Mouse (Mus musculus) olfactory bulb, adult 2 months (tissue): ENCODE results near the gene Zfp764. TPM values are rescaled to one million over a fixed set of nuclear protein-coding genes. Genes with fewer than 3 reads are reported as not detected.
"Not testable (repeated sequence)": the region's sequence is repeated elsewhere in the genome, so short reads cannot be mapped to it uniquely, and the experiment has no call there.

ENCODE experiments used
- H3K27ac ChIP-seq: fragments of 200-500 bp; 2 replicates; pipeline ENCODE4 v1.5.1; 2012; ENCODE audit warnings: low read depth, low read length; ENCODE audit not compliant: insufficient read depth
- H3K4me1 ChIP-seq: fragments of 200-500 bp; 2 replicates; pipeline ENCODE4 v1.6.1; 2012; ENCODE audit warnings: low read length; ENCODE audit not compliant: control insufficient read depth, insufficient read depth
- H3K4me3 ChIP-seq: fragments of 200-500 bp; 2 replicates; pipeline ENCODE4 v1.5.1; 2012; ENCODE audit warnings: mild to moderate bottlenecking, low read depth, low read length, moderate library complexity; ENCODE audit not compliant: insufficient read depth
- CTCF ChIP-seq: fragments of 200-500 bp; IDR thresholded peaks from 2 replicates; pipeline ENCODE4 v1.5.1; 2012; ENCODE audit warnings: low read depth, mild to moderate bottlenecking, low read length, moderate library complexity; ENCODE audit not compliant: insufficient read depth
- POLR2A ChIP-seq: fragments of 200-500 bp; IDR thresholded peaks from 2 replicates; pipeline ENCODE4 v1.6.1; 2012; ENCODE audit warnings: mild to moderate bottlenecking, low read depth, low read length, moderate library complexity; ENCODE audit not compliant: insufficient read depth
- WGBS: fragments of 180-500 bp; shearing (Covaris S2); methylation state at CpG from one replicate; pipeline ENCODE4 v1.1.7; 2018; 5-methylcytosine and 5-hydroxymethylcytosine counted together
- polyA plus RNA-seq: library from polyadenylated mRNA; stranded (reverse); fragments of >200 nt; gene quantifications from 2 replicates; pipeline ENCODE4 v1.2.4, GENCODE M21; 2012; ENCODE audit warnings: low replicate concordance; ENCODE audit not compliant: missing spikeins, insufficient read depth, insufficient read length

The Zfp764 gene
- polyA plus RNA-seq: not detected in 2 replicates

- not testable (repeated sequence) for H3K4me1 ChIP-seq
- Histone ChIP-seq H3K4me3 (peak within 1 kb of the TSS; percentile 61), H3K27ac (peak within 1 kb of the TSS; percentile 77)
- peak; percentile 67; the same call in 1 of the 2 replicates for TF ChIP-seq CTCF
- 3% methylated on average over 40 of the region's 40 CpGs for WGBS
These were observed at the start of gene Zfp764 for GRCm38 (mm10) chr7:127406002-127406987. Zfp764 (minus strand) TSS chr7:127406822.

DNA sequence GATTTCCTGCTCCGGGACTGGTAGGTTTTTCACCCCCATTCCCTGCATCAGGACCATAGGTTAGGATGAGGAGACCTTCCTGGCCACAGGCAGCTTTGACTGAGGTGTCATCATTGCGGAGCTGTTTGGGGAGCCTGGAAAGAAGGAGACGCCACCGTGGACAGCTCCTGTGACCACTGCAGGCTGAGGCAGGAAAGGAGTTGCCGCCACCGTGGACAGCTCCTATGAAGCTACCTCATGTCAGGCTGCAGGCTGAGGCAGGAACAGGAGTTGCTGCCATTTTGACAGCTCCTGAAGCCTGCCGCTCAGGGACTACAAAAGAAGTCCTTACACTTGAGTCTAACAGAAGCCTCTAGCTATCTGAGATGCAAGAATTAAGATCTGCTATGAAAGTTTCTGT is 48.3 kb upstream of the Zfp764 start:
- WGBS: 96% methylated on average over 7 of the region's 7 CpGs
- Histone ChIP-seq H3K4me3 (no peak overlapping the region), H3K4me1 (peaks cover 2% of the 10 kb centered on the region; the same call in 1 of the 2 replicates), H3K27ac (no peak overlapping the region)
- TF ChIP-seq POLR2A: no peak
- no peak for TF ChIP-seq CTCF

DNA sequence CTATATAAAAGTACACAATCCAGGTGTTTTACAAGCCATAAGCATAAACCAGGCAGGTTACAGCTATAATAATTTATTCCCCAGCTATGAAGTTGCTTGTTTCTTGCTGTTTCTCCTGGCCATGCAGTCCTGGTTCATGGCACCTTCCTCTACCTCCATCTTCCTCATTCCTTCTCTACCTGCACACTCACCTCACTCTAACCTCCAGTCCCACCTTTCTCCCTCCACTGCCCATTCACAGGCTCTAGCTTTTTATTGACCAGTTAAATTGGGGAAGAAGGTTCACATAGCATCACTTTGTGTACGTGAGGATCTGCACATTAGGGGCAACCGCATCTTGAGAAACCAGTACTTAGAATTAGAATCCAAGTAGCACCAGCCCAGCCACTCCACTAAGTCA is 46.4 kb upstream of the Zfp764 start:
- 96% methylated on average over 2 of the region's 2 CpGs for WGBS
- no peak overlapping the region for H3K27ac ChIP-seq
- peaks cover 2% of the 10 kb centered on the region; the same call in 1 of the 2 replicates for H3K4me1 ChIP-seq
- TF ChIP-seq CTCF: no peak
- no peak for TF ChIP-seq POLR2A
- no peak overlapping the region for H3K4me3 ChIP-seq

DNA sequence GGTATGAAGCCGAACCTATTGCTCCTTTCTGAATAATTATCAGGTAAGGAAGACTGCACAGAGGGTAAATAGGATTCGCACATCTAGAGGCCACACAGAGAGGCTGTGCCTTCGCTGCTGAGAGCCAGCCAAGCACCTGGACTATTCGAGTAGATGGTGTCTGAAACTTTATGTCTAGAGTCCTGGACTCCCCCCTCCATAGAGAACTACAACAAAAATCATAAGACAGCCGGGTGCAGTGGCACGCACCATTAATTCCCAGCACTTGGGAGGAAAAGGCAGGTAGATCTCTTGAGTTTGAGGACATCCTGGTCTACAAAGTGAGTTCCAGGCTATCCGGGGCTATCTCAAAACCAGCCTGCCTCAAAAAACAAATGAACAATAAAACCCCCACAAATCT is 43.3 kb upstream of the Zfp764 start:
- 63% methylated on average over 7 of the region's 7 CpGs for WGBS
- H3K4me1 ChIP-seq: peaks cover 6% of the 10 kb centered on the region
- H3K4me3 ChIP-seq: no peak overlapping the region
- TF ChIP-seq POLR2A: no peak
- TF ChIP-seq CTCF: no peak
- H3K27ac ChIP-seq: no peak overlapping the region

DNA sequence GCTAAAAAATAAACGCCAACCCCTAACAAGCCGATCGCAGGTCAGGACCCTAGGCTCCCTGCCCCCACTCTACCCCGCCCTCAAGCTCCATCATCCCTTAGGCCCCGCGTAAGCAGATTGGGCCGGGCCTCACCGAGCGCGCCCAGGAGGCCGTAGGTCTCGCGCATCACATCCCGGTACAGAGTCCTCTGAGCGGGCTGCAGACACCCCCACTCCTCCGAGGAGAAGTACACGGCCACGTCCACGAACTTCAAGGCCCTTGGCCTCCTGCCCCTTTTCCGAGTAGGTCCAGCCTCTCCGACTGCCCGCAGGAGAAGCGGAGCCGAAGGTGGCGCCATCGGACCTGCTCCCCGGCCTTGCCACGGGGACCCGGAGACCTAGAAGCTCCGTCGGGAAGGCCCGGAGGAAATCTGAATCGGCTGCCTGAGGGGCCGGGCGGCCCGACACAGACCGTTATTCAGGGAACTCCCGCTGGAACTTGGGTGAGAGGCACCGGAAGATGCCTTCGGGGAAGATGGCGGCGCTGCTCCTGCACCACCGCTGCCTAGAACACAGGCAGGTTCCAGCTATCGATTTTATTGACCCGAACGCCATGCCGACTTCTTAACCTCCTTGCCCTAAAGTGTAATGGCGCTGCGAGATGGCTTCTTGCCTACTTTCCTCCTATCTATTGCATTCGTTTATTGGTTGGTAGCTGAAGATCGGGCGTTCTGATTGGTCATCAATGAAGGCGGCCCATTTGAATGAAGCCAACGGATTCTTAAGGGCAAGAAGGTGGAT is 42.1 kb upstream of the Zfp764 start, which contains the start of gene Zfp689:
TSS of gene Zfp689 (minus strand) at position 638 of the 780 bp plus-strand sequence.
- TF ChIP-seq POLR2A: peak; percentile 37; the same call in 1 of the 2 replicates
- no peak for TF ChIP-seq CTCF
- WGBS: under 1% methylated on average over 54 of the region's 54 CpGs
- Histone ChIP-seq H3K4me3 (peak within 1 kb of the TSS; percentile 94), H3K27ac (peak within 1 kb of the TSS; percentile 92), H3K4me1 (peaks cover 13% of the 10 kb centered on the region)

DNA sequence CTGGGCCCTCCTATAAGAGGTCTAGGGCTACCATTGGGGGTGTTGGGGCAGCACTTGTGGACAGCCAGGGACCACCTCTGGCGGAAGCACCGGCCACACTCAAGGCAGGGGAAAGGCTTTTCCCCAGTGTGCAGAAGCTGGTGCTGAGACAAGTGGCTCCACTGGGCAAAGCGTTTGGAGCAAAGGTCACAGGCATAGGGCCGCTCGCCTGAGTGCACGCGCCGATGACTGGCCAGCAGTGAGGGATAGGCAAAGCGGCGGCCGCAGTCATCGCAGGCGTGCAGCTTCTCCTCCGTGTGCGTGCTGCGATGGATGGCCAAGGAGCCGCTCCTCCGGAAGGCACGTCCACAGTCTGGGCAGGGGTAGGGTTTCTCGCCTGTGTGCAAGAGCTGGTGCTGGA is 37.4 kb upstream of the Zfp764 start:
- H3K4me3 ChIP-seq: no peak overlapping the region
- 95% methylated on average over 20 of the region's 20 CpGs for WGBS
- no peak overlapping the region for H3K27ac ChIP-seq
- TF ChIP-seq POLR2A (no peak), CTCF (no peak)
- peaks cover 12% of the 10 kb centered on the region for H3K4me1 ChIP-seq

DNA sequence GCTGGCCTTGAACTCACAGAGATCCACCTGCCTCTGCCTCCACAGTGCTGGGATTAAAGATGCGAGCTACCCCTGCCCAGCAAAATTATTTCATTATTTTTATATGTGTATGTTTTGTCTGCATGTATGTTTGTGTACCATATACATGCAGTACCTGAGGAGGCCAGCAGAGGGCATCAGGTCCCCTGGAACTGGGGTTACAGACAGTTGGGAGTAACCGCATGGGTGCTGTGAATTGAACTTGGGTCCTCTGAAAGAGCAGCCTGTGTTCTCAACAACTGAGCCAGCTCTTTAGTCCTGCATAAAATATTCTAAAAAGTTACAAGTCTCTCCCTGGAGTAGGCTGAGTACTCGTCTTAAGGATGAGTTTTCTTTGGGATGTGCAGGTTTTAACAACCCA is 31.1 kb upstream of the Zfp764 start:
- H3K27ac ChIP-seq: no peak overlapping the region
- TF ChIP-seq CTCF: no peak
- no peak for TF ChIP-seq POLR2A
- no peak overlapping the region for H3K4me3 ChIP-seq
- no peaks in the 10 kb centered on the region for H3K4me1 ChIP-seq
- 94% methylated on average over 3 of the region's 3 CpGs for WGBS

DNA sequence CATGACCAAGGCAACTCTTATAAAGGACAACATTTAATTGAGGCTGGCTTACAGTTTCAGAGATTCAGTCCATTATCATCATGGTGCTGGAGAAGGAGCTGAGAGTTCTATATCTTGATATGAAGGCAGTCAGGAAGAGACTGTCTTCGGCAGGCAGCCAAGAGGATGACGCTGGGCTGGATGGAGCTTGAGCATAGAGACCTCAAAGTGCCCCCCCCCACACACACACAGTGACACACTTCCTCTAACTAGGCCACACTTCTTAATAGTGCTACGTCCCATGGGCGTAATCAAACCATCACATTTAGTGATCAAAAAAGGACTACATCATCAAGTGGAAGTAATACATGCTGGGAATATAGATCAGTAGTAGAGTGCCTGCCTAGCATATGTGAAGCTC is 28.6 kb upstream of the Zfp764 start:
- no peak overlapping the region for H3K4me3 ChIP-seq
- H3K4me1 ChIP-seq: no peaks in the 10 kb centered on the region
- TF ChIP-seq CTCF (no peak), POLR2A (no peak)
- 78% methylated on average over 4 of the region's 4 CpGs for WGBS
- H3K27ac ChIP-seq: no peak overlapping the region

- TF ChIP-seq POLR2A: no peak
- TF ChIP-seq CTCF: no peak
- WGBS: 70% methylated on average over 3 of the region's 3 CpGs
- Histone ChIP-seq H3K4me1 (peaks cover 2% of the 10 kb centered on the region; the same call in 1 of the 2 replicates), H3K27ac (no peak overlapping the region), H3K4me3 (no peak overlapping the region)
These were observed 19.7 kb upstream of the Zfp764 start for GRCm38 (mm10) chr7:127426354-127426753.
